12 mouse cellular contexts compared by ENCODE assay signal in genomic region chrX:136978616-136979015, GRCm38 (mm10). TPM values are rescaled to one million over a fixed set of nuclear protein-coding genes. Genes with fewer than 3 reads are reported as not detected.
A peak's percentile ranks its signal among the peaks of the same experiment; 100 is the strongest.
DNase-seq lines count a peak whose midpoint lies in the region; ATAC-seq and TF ChIP-seq lines count a peak whose summit lies in the region.
"Had no signal": no experiment of that assay in that cellular context is flagged by ENCODE, and none has a peak within 500 bp of the region (broad histone marks: within the 10 kb centered on the region; RNA-seq: fewer than 3 reads in every experiment).

No protein-coding gene starts in this region.

- ATAC-seq in frontal cortex, adult (ENCODE audit: low TSS enrichment): peak; percentile 66
- no peak for ATAC-seq in midbrain, postnatal 0 days (ENCODE audit: low FRiP score)
- ATAC-seq in midbrain, embryonic 16.5 days: no peak
- peak; percentile 51; the same call in 1 of the 2 replicates for ATAC-seq in common myeloid progenitor, adult 5-6 weeks (replicated peaks; ENCODE audit: low read depth, poor library complexity, severe bottlenecking)

- H3K4me2 ChIP-seq in midbrain, postnatal 0 days (ENCODE audit: low read depth, low read length, poor library complexity, severe bottlenecking): no peak overlapping the region
- no peak overlapping the region for H3K4me2 ChIP-seq in midbrain, embryonic 16.5 days (ENCODE audit: low read length)

- no peaks in the 10 kb centered on the region for H3K4me1 ChIP-seq in midbrain, postnatal 0 days (ENCODE audit: insufficient read depth, low read length)
- no peaks in the 10 kb centered on the region for H3K4me1 ChIP-seq in midbrain, embryonic 16.5 days (ENCODE audit: control insufficient read depth, insufficient read depth, low read length)

- H3K4me3 ChIP-seq in midbrain, postnatal 0 days (ENCODE audit: low read depth, low read length): no peak overlapping the region
- H3K4me3 ChIP-seq in midbrain, embryonic 16.5 days (ENCODE audit: low read depth, low read length): no peak overlapping the region

- H3K27me3 ChIP-seq in midbrain, postnatal 0 days (ENCODE audit: insufficient read depth, low read length): no peaks in the 10 kb centered on the region
- H3K27me3 ChIP-seq in midbrain, embryonic 16.5 days (ENCODE audit: control insufficient read depth, insufficient read depth, low read depth, low read length): no peaks in the 10 kb centered on the region

- no peaks in the 10 kb centered on the region for H3K36me3 ChIP-seq in midbrain, postnatal 0 days (ENCODE audit: insufficient read depth, low read length)
- no peaks in the 10 kb centered on the region for H3K36me3 ChIP-seq in midbrain, embryonic 16.5 days (ENCODE audit: control insufficient read depth, insufficient read depth, low read length)

- H3K27ac ChIP-seq in midbrain, postnatal 0 days (ENCODE audit: low read depth, low read length): no peak overlapping the region
- H3K27ac ChIP-seq in midbrain, embryonic 16.5 days (ENCODE audit: low read length): no peak overlapping the region

- TF ChIP-seq CTCF in midbrain, postnatal 0 days (IDR thresholded peaks at IDR 0.05): peak; percentile 71

- DNase-seq in frontal cortex, postnatal 10 days (ENCODE audit: low spot score in 2 of 2): no peak
- DNase-seq in midbrain, postnatal 0 days (ENCODE audit: low spot score): peak; percentile 22
- DNase-seq in spleen, postnatal 36 days (ENCODE audit: low spot score in 2 of 2): no peak
- DNase-seq in ovary, postnatal 36 days (ENCODE audit: low spot score): no peak
- DNase-seq in adrenal gland, postnatal 25 days: no peak
- DNase-seq: heart, adult 11 months had no signal

- no peaks in the 10 kb centered on the region for H3K9me3 ChIP-seq in midbrain, postnatal 0 days (ENCODE audit: low read length)
- no peaks in the 10 kb centered on the region for H3K9me3 ChIP-seq in midbrain, embryonic 16.5 days (replicated peaks; ENCODE audit: control insufficient read depth, low read length, poor library complexity, severe bottlenecking)

- no peak overlapping the region for H3K9ac ChIP-seq in midbrain, postnatal 0 days (replicated peaks; ENCODE audit: low read length, poor library complexity, severe bottlenecking)
- no peak overlapping the region for H3K9ac ChIP-seq in midbrain, embryonic 16.5 days (ENCODE audit: low read depth, low read length)

RNA-seq across cellular contexts. Expression of gene Tmsb15b1, which starts 1.9 kb away (rescaled TPM):
- 3.0 and 5.8 TPM in 2 replicates for total RNA-seq in midbrain, postnatal 0 days (2014; rRNA removed)
- 34.5 and 41.2 TPM in 2 replicates for polyA plus RNA-seq in midbrain, postnatal 0 days (2015; fragmentation: Nextera tagmentation; extraction: Ambion mirVana)
- 28.5 and 30.3 TPM in 2 replicates for polyA plus RNA-seq in midbrain, embryonic 16.5 days (2015; fragmentation: Nextera tagmentation; extraction: Ambion mirVana)
- total RNA-seq in common myeloid progenitor, adult 5-6 weeks (2017): 5.6 and 12.8 TPM in 2 replicates
- total RNA-seq in adrenal gland, postnatal 25 days (2021): 1.8 and 3.2 TPM in 2 replicates

RNA-seq across cellular contexts. Expression of gene Tmsb15l, which starts 1.9 kb away (rescaled TPM):
- 1.9 and 7.9 TPM in 2 replicates for total RNA-seq in midbrain, postnatal 0 days (2014; rRNA removed)
- 7.5 and 9.5 TPM in 2 replicates for polyA plus RNA-seq in midbrain, postnatal 0 days (2015; fragmentation: Nextera tagmentation; extraction: Ambion mirVana)
- polyA plus RNA-seq in midbrain, embryonic 16.5 days (2015; fragmentation: Nextera tagmentation; extraction: Ambion mirVana): 6.3 and 7.0 TPM in 2 replicates
- total RNA-seq in common myeloid progenitor, adult 5-6 weeks (2017): 14.8 and 35.9 TPM in 2 replicates
- 0.67 and 3.5 TPM in 2 replicates for total RNA-seq in adrenal gland, postnatal 25 days (2021)

RNA-seq across cellular contexts. Expression of gene Tmsb15b2, which starts 3.3 kb away (rescaled TPM):
- 32.3 and 59.5 TPM in 2 replicates for total RNA-seq in midbrain, postnatal 0 days (2014; rRNA removed)
- 69.2 and 73.2 TPM in 2 replicates for polyA plus RNA-seq in midbrain, postnatal 0 days (2015; fragmentation: Nextera tagmentation; extraction: Ambion mirVana)
- 80.7 and 96.3 TPM in 2 replicates for polyA plus RNA-seq in midbrain, embryonic 16.5 days (2015; fragmentation: Nextera tagmentation; extraction: Ambion mirVana)
- not detected in 2 replicates for total RNA-seq in common myeloid progenitor, adult 5-6 weeks (2017)
- 15.4 and 16.3 TPM in 2 replicates for total RNA-seq in adrenal gland, postnatal 25 days (2021)

RNA-seq across cellular contexts. Expression of gene Zcchc18, which starts 14.3 kb away (rescaled TPM):
- 196 and 224 TPM in 2 replicates for total RNA-seq in midbrain, postnatal 0 days (2014; rRNA removed)
- 602 and 631 TPM in 2 replicates for polyA plus RNA-seq in midbrain, postnatal 0 days (2015; fragmentation: Nextera tagmentation; extraction: Ambion mirVana)
- polyA plus RNA-seq in midbrain, embryonic 16.5 days (2015; fragmentation: Nextera tagmentation; extraction: Ambion mirVana): 473 and 553 TPM in 2 replicates
- total RNA-seq in common myeloid progenitor, adult 5-6 weeks (2017): 1.1 TPM in 1 of 2 replicates, not detected in the other
- total RNA-seq in adrenal gland, postnatal 25 days (2021): 8.3 and 13.7 TPM in 2 replicates

RNA-seq across cellular contexts. Expression of gene H2bfm, which starts 51.5 kb away (rescaled TPM):
- not detected in 2 replicates for total RNA-seq in midbrain, postnatal 0 days (2014; rRNA removed)
- not detected in 2 replicates for polyA plus RNA-seq in midbrain, postnatal 0 days (2015; fragmentation: Nextera tagmentation; extraction: Ambion mirVana)
- polyA plus RNA-seq in midbrain, embryonic 16.5 days (2015; fragmentation: Nextera tagmentation; extraction: Ambion mirVana): not detected in 2 replicates
- total RNA-seq in common myeloid progenitor, adult 5-6 weeks (2017): not detected in 2 replicates
- not detected in 2 replicates for total RNA-seq in adrenal gland, postnatal 25 days (2021)
- polyA plus RNA-seq: embryonic facial prominence, embryonic 14.5 days; kidney, embryonic 14.5 days; limb, embryonic 11.5 days had no signal

Comparison
In these comparisons a context has a peak if more than half of its experiments do, and no peak if none do; other contexts are left out.
1. ATAC-seq: peak in frontal cortex, adult (single experiment) and common myeloid progenitor, adult 5-6 weeks (single experiment); none in midbrain, postnatal 0 days (single experiment) and midbrain, embryonic 16.5 days (single experiment).
2. RNA of gene Tmsb15b2, which starts 3.3 kb away (total RNA-seq): 32.3 to 59.5 TPM in midbrain, postnatal 0 days and 15.4 to 16.3 TPM in adrenal gland, postnatal 25 days; not detected in common myeloid progenitor, adult 5-6 weeks; every median in the first group is over 10 times any median in the second.